Mouse (Mus musculus) olfactory bulb, adult 2 months (tissue): ENCODE measurements around the gene Neurog1.

Experiments used
- CTCF ChIP-seq: fragments of 200-500 bp; IDR thresholded peaks from 2 replicates; pipeline ENCODE4 v1.5.1; 2012; ENCODE audit warnings: low read depth, mild to moderate bottlenecking, low read length, moderate library complexity; ENCODE audit not compliant: insufficient read depth
- POLR2A ChIP-seq: fragments of 200-500 bp; IDR thresholded peaks from 2 replicates; pipeline ENCODE4 v1.6.1; 2012; ENCODE audit warnings: mild to moderate bottlenecking, low read depth, low read length, moderate library complexity; ENCODE audit not compliant: insufficient read depth

DNA sequence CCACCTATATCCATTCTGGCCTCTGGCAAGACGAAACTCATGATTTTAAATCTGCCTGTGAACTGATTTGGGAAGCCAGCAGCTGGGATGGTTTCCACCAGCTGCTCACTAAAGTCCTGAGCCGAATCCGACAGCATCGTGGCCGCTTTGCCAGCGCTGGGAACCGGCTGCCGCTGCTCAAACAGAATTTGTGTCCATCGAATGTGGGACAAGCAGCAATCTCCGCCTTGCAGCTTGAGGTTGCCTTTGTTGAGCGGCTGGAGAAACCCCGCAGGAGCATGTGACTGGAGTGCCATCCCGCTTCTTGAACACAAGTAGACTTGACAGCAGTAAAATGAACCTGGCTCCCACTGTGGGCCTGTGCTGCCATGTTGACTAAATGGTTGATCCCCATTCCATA lies 31.4 kb upstream of the Neurog1 start:
- TF ChIP-seq CTCF = no peak
- TF ChIP-seq POLR2A = no peak
